Mouse (Mus musculus): ENCODE results near the gene Ccl17.

The Ccl17 gene

GRCm38 (mm10) chr8:94789256-94789955 is 20.8 kb upstream of the Ccl17 start:
- no peak for DNase-seq

GRCm38 (mm10) chr8:94794368-94794767 is 15.9 kb upstream of the Ccl17 start:
- DNase-seq: no peak

- no peak for DNase-seq
Observed at GRCm38 (mm10) chr8:94794782-94795181, 15.5 kb upstream of the Ccl17 start.

GRCm38 (mm10) chr8:94800278-94800968 is 9.8 kb upstream of the Ccl17 start:
- DNase-seq: no peak

- peak; percentile 50 for DNase-seq
Observed at GRCm38 (mm10) chr8:94801293-94802095, 8.8 kb upstream of the Ccl17 start.

- DNase-seq: no peak
Observed at GRCm38 (mm10) chr8:94802375-94802774, 7.9 kb upstream of the Ccl17 start.

GRCm38 (mm10) chr8:94803551-94803950 is 6.7 kb upstream of the Ccl17 start:
- no peak for DNase-seq

- no peak for DNase-seq
Observed at GRCm38 (mm10) chr8:94804546-94805340, 5.5 kb upstream of the Ccl17 start.

- DNase-seq: no peak
Observed at GRCm38 (mm10) chr8:94805811-94806210, 4.4 kb upstream of the Ccl17 start.

GRCm38 (mm10) chr8:94807506-94807905 is 2.7 kb upstream of the Ccl17 start:
- DNase-seq: no peak

GRCm38 (mm10) chr8:94808372-94808771 is 1.9 kb upstream of the Ccl17 start:
- DNase-seq: no peak

- DNase-seq: no peak
Observed at GRCm38 (mm10) chr8:94810855-94811254, 602 bp downstream of the Ccl17 start.

- no peak for DNase-seq
Observed at GRCm38 (mm10) chr8:94811654-94812053, 1.4 kb downstream of the Ccl17 start.

- peak; percentile 85 for DNase-seq
Observed at GRCm38 (mm10) chr8:94812645-94813098, 2.4 kb downstream of the Ccl17 start.

- peak; percentile 28 for DNase-seq
Observed at GRCm38 (mm10) chr8:94814556-94814955, 4.3 kb downstream of the Ccl17 start.

- DNase-seq: no peak
Observed at GRCm38 (mm10) chr8:94817933-94818332, 7.7 kb downstream of the Ccl17 start.

- no peak for DNase-seq
Observed at GRCm38 (mm10) chr8:94819671-94820179, 9.5 kb downstream of the Ccl17 start.

GRCm38 (mm10) chr8:94820553-94820952 is 10.3 kb downstream of the Ccl17 start:
- no peak for DNase-seq

GRCm38 (mm10) chr8:94821381-94821780 is 11.1 kb downstream of the Ccl17 start:
- no peak for DNase-seq

GRCm38 (mm10) chr8:94822637-94823560 is 12.6 kb downstream of the Ccl17 start:
- DNase-seq: peak; percentile 37

- no peak for DNase-seq
Observed at GRCm38 (mm10) chr8:94825170-94825569, 14.9 kb downstream of the Ccl17 start.
